Mouse (Mus musculus) liver, postnatal 0 days (tissue): Measurements from ENCODE around the gene Plppr5.

Experiments used
- CTCF ChIP-seq: sonication (generic); IDR thresholded peaks from 2 replicates; pipeline ENCODE4 v1.5.1; 2016; ENCODE audit warnings: antibody characterized with exemption, low read depth
- EP300 ChIP-seq: IDR thresholded peaks from 2 replicates; pipeline ENCODE4 v1.6.1; 2016; ENCODE audit warnings: antibody characterized with exemption, low read depth, mild to moderate bottlenecking

GRCm38 (mm10) chr3:117708788-117709187, 134.2 kb downstream of the Plppr5 start:
- TF ChIP-seq CTCF (no peak), EP300 (no peak)
